7 mouse cellular contexts compared by ENCODE assay signal in genomic region chr9:56552766-56553165, GRCm38 (mm10).
A peak's percentile ranks its signal among the peaks of the same experiment; 100 is the strongest.
DNase-seq lines count a peak whose midpoint lies in the region; ATAC-seq and TF ChIP-seq lines count a peak whose summit lies in the region.

No protein-coding gene starts in this region.

- DNase-seq in adrenal gland, adult 2 months, result peak; percentile 94
- DNase-seq in embryonic facial prominence, embryonic 10.5 days (ENCODE audit: low spot score), result peak; percentile 83
- DNase-seq in heart, adult 2 months, result peak; percentile 87 to 91
- DNase-seq in kidney, adult 8-10 months, result peak; percentile 79 to 83
- DNase-seq in limb, embryonic 14.5 days (ENCODE audit: low spot score), result peak; percentile 76
- DNase-seq in spleen, adult 2 months (ENCODE audit: low read depth in 1 of 2, low spot score in 2 of 2), result peak; percentile 11 to 56

- intact Hi-C loops in heart, adult 2 months (cut with DNase I), result loop anchor here (1.0 to 2.0 kb wide), 6 partner anchors 46 to 433 kb away; no protein-coding TSS in a partner anchor

- no peak; the same call in none of the 2 replicates for TF ChIP-seq CTCF in heart, adult 2 months (IDR thresholded peaks at IDR 0.05)
- peak; percentile 90 for TF ChIP-seq CTCF in spleen, adult 2 months (IDR thresholded peaks at IDR 0.05; ENCODE audit: extremely low read depth, insufficient read depth, insufficient read length, insufficient replicate concordance)

- H3K4me3 ChIP-seq in embryonic facial prominence, embryonic 10.5 days, result no peak overlapping the region
- no peak overlapping the region for H3K4me3 ChIP-seq in heart, adult 2 months
- no peak overlapping the region for H3K4me3 ChIP-seq in limb, embryonic 14.5 days (replicated peaks; ENCODE audit: low read length)
- no peak overlapping the region for H3K4me3 ChIP-seq in midbrain, embryonic 15.5 days
- no peak overlapping the region for H3K4me3 ChIP-seq in spleen, adult 2 months (ENCODE audit: extremely low read depth, insufficient read depth, insufficient read length)

- H3K36me3 ChIP-seq in embryonic facial prominence, embryonic 10.5 days (replicated peaks), result no peaks in the 10 kb centered on the region
- no peaks in the 10 kb centered on the region for H3K36me3 ChIP-seq in heart, adult 2 months (ENCODE audit: control insufficient read depth, insufficient read depth, low read length)
- H3K36me3 ChIP-seq in limb, embryonic 14.5 days (ENCODE audit: control insufficient read depth, insufficient read depth, low read length), result no peaks in the 10 kb centered on the region
- H3K36me3 ChIP-seq in midbrain, embryonic 15.5 days (replicated peaks), result no peaks in the 10 kb centered on the region
- no peaks in the 10 kb centered on the region for H3K36me3 ChIP-seq in spleen, adult 2 months (ENCODE audit: control insufficient read depth, insufficient read depth, low read length)

- peak; percentile 50; the same call in 1 of the 2 replicates for TF ChIP-seq POLR2A in heart, adult 2 months (IDR thresholded peaks at IDR 0.05; ENCODE audit: insufficient read depth, low read depth, low read length)
- TF ChIP-seq POLR2A in limb, embryonic 14.5 days (IDR thresholded peaks at IDR 0.05; ENCODE audit: borderline replicate concordance, extremely low read depth, insufficient read depth, insufficient read length), result no peak
- TF ChIP-seq POLR2A in spleen, adult 2 months (IDR thresholded peaks at IDR 0.05; ENCODE audit: low read depth, low read length), result no peak

- peak; percentile 99 for TF ChIP-seq EP300 in heart, adult 2 months (IDR thresholded peaks at IDR 0.05; ENCODE audit: insufficient read depth, low read depth, low read length)

- peak; percentile 72 for ATAC-seq in limb, embryonic 14.5 days (ENCODE audit: low FRiP score, low read depth)
- 0 out of 2 replicates have a peak, but pooled peaks have one; percentile 28 for ATAC-seq in midbrain, embryonic 15.5 days (replicated peaks)

- peaks cover 64% of the 10 kb centered on the region for H3K4me1 ChIP-seq in embryonic facial prominence, embryonic 10.5 days
- peaks cover 18% of the 10 kb centered on the region for H3K4me1 ChIP-seq in heart, adult 2 months (ENCODE audit: control insufficient read depth, insufficient read depth, low read length)
- peaks cover 15% of the 10 kb centered on the region; the same call in 1 of the 2 replicates for H3K4me1 ChIP-seq in limb, embryonic 14.5 days (ENCODE audit: control insufficient read depth, insufficient read depth, low read length)
- peaks cover 25% of the 10 kb centered on the region for H3K4me1 ChIP-seq in midbrain, embryonic 15.5 days
- no peaks in the 10 kb centered on the region; the same call in 1 of the 2 replicates for H3K4me1 ChIP-seq in spleen, adult 2 months (ENCODE audit: control insufficient read depth, insufficient read depth, insufficient read length)

- H3K4me2 ChIP-seq in limb, embryonic 14.5 days (replicated peaks; ENCODE audit: low read depth, low read length, severe bottlenecking), result no peak overlapping the region
- H3K4me2 ChIP-seq in midbrain, embryonic 15.5 days, result no peak overlapping the region

- peaks cover 27% of the 10 kb centered on the region; the same call in 1 of the 2 replicates for H3K27me3 ChIP-seq in embryonic facial prominence, embryonic 10.5 days (replicated peaks; ENCODE audit: low read depth, poor library complexity, severe bottlenecking)
- no peaks in the 10 kb centered on the region for H3K27me3 ChIP-seq in heart, adult 2 months (ENCODE audit: control insufficient read depth, insufficient read depth, low read length)
- H3K27me3 ChIP-seq in limb, embryonic 14.5 days (ENCODE audit: control insufficient read depth, insufficient read depth, low read length), result no peaks in the 10 kb centered on the region
- H3K27me3 ChIP-seq in midbrain, embryonic 15.5 days (replicated peaks), result no peaks in the 10 kb centered on the region
- H3K27me3 ChIP-seq in spleen, adult 2 months (ENCODE audit: control insufficient read depth, insufficient read depth, low read length), result no peaks in the 10 kb centered on the region

- H3K9me3 ChIP-seq in embryonic facial prominence, embryonic 10.5 days, result no peaks in the 10 kb centered on the region
- no peaks in the 10 kb centered on the region for H3K9me3 ChIP-seq in limb, embryonic 14.5 days (ENCODE audit: control insufficient read depth, low read length)
- H3K9me3 ChIP-seq in midbrain, embryonic 15.5 days, result no peaks in the 10 kb centered on the region

- no peaks in the 10 kb centered on the region for H3K79me2 ChIP-seq in heart, adult 2 months (replicated peaks; ENCODE audit: control insufficient read depth, insufficient read depth, low read length)

- H3K9ac ChIP-seq in heart, adult 2 months (ENCODE audit: low read depth, low read length), result no peak overlapping the region
- H3K9ac ChIP-seq in limb, embryonic 14.5 days (ENCODE audit: low read depth, low read length, severe bottlenecking), result no peak overlapping the region
- no peak overlapping the region for H3K9ac ChIP-seq in midbrain, embryonic 15.5 days

- H3K27ac ChIP-seq in embryonic facial prominence, embryonic 10.5 days (replicated peaks), result no peak overlapping the region; the same call in 1 of the 2 replicates
- H3K27ac ChIP-seq in heart, adult 2 months, result peak overlapping the region; percentile 76
- H3K27ac ChIP-seq in limb, embryonic 14.5 days (replicated peaks; ENCODE audit: low read depth, low read length), result no peak overlapping the region
- no peak overlapping the region for H3K27ac ChIP-seq in midbrain, embryonic 15.5 days
- H3K27ac ChIP-seq in spleen, adult 2 months (ENCODE audit: insufficient read depth, low read length), result peak overlapping the region; percentile 29; the same call in 1 of the 2 replicates

- 0% methylated on average over 1 of the region's 1 CpGs for WGBS in embryonic facial prominence, embryonic 10.5 days
- 4% methylated on average over 1 of the region's 1 CpGs for WGBS in heart, adult 2 months
- WGBS in limb, embryonic 14.5 days, result 8% methylated on average over 1 of the region's 1 CpGs
- WGBS in midbrain, embryonic 15.5 days, result 16% methylated on average over 1 of the region's 1 CpGs
- 6% methylated on average over 1 of the region's 1 CpGs for WGBS in spleen, adult 2 months

Comparison
In these comparisons a context has a peak if more than half of its experiments do, and no peak if none do; other contexts are left out.
1. DNase-seq: peak in every context shown above with its lines; median percentile 94 in adrenal gland, adult 2 months; 89 in heart, adult 2 months; 83 in embryonic facial prominence, embryonic 10.5 days; 81 in kidney, adult 8-10 months; 76 in limb, embryonic 14.5 days; 34 in spleen, adult 2 months.
2. H3K27ac ChIP-seq: peak in heart, adult 2 months (single experiment) and spleen, adult 2 months (single experiment); none in embryonic facial prominence, embryonic 10.5 days (single experiment), limb, embryonic 14.5 days (single experiment) and midbrain, embryonic 15.5 days (single experiment).